Mouse (Mus musculus): ENCODE results near the gene Uox. TPM values are rescaled to one million over a fixed set of nuclear protein-coding genes. Genes with fewer than 3 reads are reported as not detected.

The Uox gene
- polyA plus RNA-seq, 1 experiment, result not detected

GRCm38 (mm10) chr3:146602531-146602930 lies 32.3 kb downstream of the Uox start:
- H3K4me2 ChIP-seq (ENCODE audit: low read depth), result no peak overlapping the region
- H3ac ChIP-seq (ENCODE audit: control insufficient read depth, insufficient read length), result no peak overlapping the region
- no peak for TF ChIP-seq CEBPB (IDR thresholded peaks at IDR 0.05; ENCODE audit: insufficient read depth, poor library complexity, severe bottlenecking)
- no peak for TF ChIP-seq TCF12 (IDR thresholded peaks at IDR 0.05; ENCODE audit: insufficient read depth, poor library complexity, severe bottlenecking)
- TF ChIP-seq MYOD1 (IDR thresholded peaks at IDR 0.05; ENCODE audit: control insufficient read depth in 1 of 3, insufficient read length in 2 of 3, low read depth in 2 of 3), result no peak
- TF ChIP-seq MAX (IDR thresholded peaks at IDR 0.05; ENCODE audit: low read depth), result no peak
- TF ChIP-seq REST (IDR thresholded peaks at IDR 0.05; ENCODE audit: insufficient read depth, insufficient read length), result no peak
- TF ChIP-seq USF1 (IDR thresholded peaks at IDR 0.05; ENCODE audit: low read depth), result no peak
- no peak for TF ChIP-seq POLR2A (IDR thresholded peaks at IDR 0.05; ENCODE audit: insufficient read length, low read depth)
- no peak for TF ChIP-seq TCF3 (IDR thresholded peaks at IDR 0.05; ENCODE audit: insufficient read length, low read depth)

GRCm38 (mm10) chr3:146604647-146605046 lies 34.4 kb downstream of the Uox start:
- Histone ChIP-seq H3K79me2 (ENCODE audit: control insufficient read depth, insufficient read depth) (no peaks in the 10 kb centered on the region), H3K36me3 (ENCODE audit: control insufficient read depth, insufficient read depth) (no peaks in the 10 kb centered on the region), H3K4me2 (ENCODE audit: low read depth) (no peak overlapping the region), H3K27me3 (ENCODE audit: control insufficient read depth, insufficient read depth, insufficient read length) (no peaks in the 10 kb centered on the region), H3ac (ENCODE audit: control insufficient read depth, insufficient read length) (no peak overlapping the region), H3K4me3 (no peak overlapping the region)
- TF ChIP-seq SRF (IDR thresholded peaks at IDR 0.05; ENCODE audit: control insufficient read depth, insufficient read length, low read depth) (no peak), CEBPB (IDR thresholded peaks at IDR 0.05; ENCODE audit: insufficient read depth, poor library complexity, severe bottlenecking) (no peak), POLR2AphosphoS2 (IDR thresholded peaks at IDR 0.05; ENCODE audit: insufficient read length, low read depth) (no peak), TCF12 (IDR thresholded peaks at IDR 0.05; ENCODE audit: insufficient read depth, poor library complexity, severe bottlenecking) (no peak), USF1 (IDR thresholded peaks at IDR 0.05; ENCODE audit: low read depth) (no peak), MAX (IDR thresholded peaks at IDR 0.05; ENCODE audit: low read depth) (no peak), E2F4 (IDR thresholded peaks at IDR 0.05; ENCODE audit: insufficient read depth) (no peak), MYOG (IDR thresholded peaks at IDR 0.05; ENCODE audit: control insufficient read depth in 1 of 3, insufficient read depth in 1 of 3, insufficient read length in 2 of 3, low read depth in 2 of 3) (no peak), TCF3 (IDR thresholded peaks at IDR 0.05; ENCODE audit: insufficient read length, low read depth) (no peak)

More at GRCm38 (mm10) chr3:146602531-146602930, 32.3 kb downstream of the Uox start:
- Histone ChIP-seq H3K79me2 (ENCODE audit: control insufficient read depth, insufficient read depth) (no peaks in the 10 kb centered on the region), H3K36me3 (ENCODE audit: control insufficient read depth, insufficient read depth) (no peaks in the 10 kb centered on the region), H3K27me3 (ENCODE audit: control insufficient read depth, insufficient read depth, insufficient read length) (no peaks in the 10 kb centered on the region), H3K4me3 (no peak overlapping the region)

GRCm38 (mm10) chr3:146607368-146607767 lies 37.1 kb downstream of the Uox start:
- H3K36me3 ChIP-seq (ENCODE audit: control insufficient read depth, insufficient read depth), result no peaks in the 10 kb centered on the region

GRCm38 (mm10) chr3:146610322-146610721 lies 40.1 kb downstream of the Uox start:
- H3ac ChIP-seq (ENCODE audit: control insufficient read depth, insufficient read length), result no peak overlapping the region

More at GRCm38 (mm10) chr3:146607368-146607767, 37.1 kb downstream of the Uox start:
- TF ChIP-seq TCF3 (IDR thresholded peaks at IDR 0.05; ENCODE audit: insufficient read length, low read depth) (no peak), E2F4 (IDR thresholded peaks at IDR 0.05; ENCODE audit: insufficient read depth) (no peak), MAX (IDR thresholded peaks at IDR 0.05; ENCODE audit: low read depth) (no peak), POLR2AphosphoS2 (IDR thresholded peaks at IDR 0.05; ENCODE audit: insufficient read length, low read depth) (no peak), SRF (IDR thresholded peaks at IDR 0.05; ENCODE audit: control insufficient read depth, insufficient read length, low read depth) (no peak), TCF12 (IDR thresholded peaks at IDR 0.05; ENCODE audit: insufficient read depth, poor library complexity, severe bottlenecking) (no peak), POLR2A (IDR thresholded peaks at IDR 0.05; ENCODE audit: insufficient read length, low read depth) (no peak), MYOD1 (IDR thresholded peaks at IDR 0.05; ENCODE audit: control insufficient read depth in 1 of 3, insufficient read length in 2 of 3, low read depth in 2 of 3) (no peak), CEBPB (IDR thresholded peaks at IDR 0.05; ENCODE audit: insufficient read depth, poor library complexity, severe bottlenecking) (no peak), USF1 (IDR thresholded peaks at IDR 0.05; ENCODE audit: low read depth) (no peak), REST (IDR thresholded peaks at IDR 0.05; ENCODE audit: insufficient read depth, insufficient read length) (no peak), MYOG (IDR thresholded peaks at IDR 0.05; ENCODE audit: control insufficient read depth in 1 of 3, insufficient read depth in 1 of 3, insufficient read length in 2 of 3, low read depth in 2 of 3) (no peak)
- Histone ChIP-seq H3K4me2 (ENCODE audit: low read depth) (no peak overlapping the region), H3ac (ENCODE audit: control insufficient read depth, insufficient read length) (no peak overlapping the region), H3K27me3 (ENCODE audit: control insufficient read depth, insufficient read depth, insufficient read length) (no peaks in the 10 kb centered on the region), H3K79me2 (ENCODE audit: control insufficient read depth, insufficient read depth) (no peaks in the 10 kb centered on the region), H3K4me3 (no peak overlapping the region)

More at GRCm38 (mm10) chr3:146610322-146610721, 40.1 kb downstream of the Uox start:
- Histone ChIP-seq H3K36me3 (ENCODE audit: control insufficient read depth, insufficient read depth) (no peaks in the 10 kb centered on the region), H3K27me3 (ENCODE audit: control insufficient read depth, insufficient read depth, insufficient read length) (no peaks in the 10 kb centered on the region), H3K4me3 (no peak overlapping the region), H3K4me2 (ENCODE audit: low read depth) (no peak overlapping the region), H3K79me2 (ENCODE audit: control insufficient read depth, insufficient read depth) (no peaks in the 10 kb centered on the region)
- no peak for TF ChIP-seq POLR2A (IDR thresholded peaks at IDR 0.05; ENCODE audit: insufficient read length, low read depth)
- TF ChIP-seq TCF3 (IDR thresholded peaks at IDR 0.05; ENCODE audit: insufficient read length, low read depth), result no peak
- TF ChIP-seq MAX (IDR thresholded peaks at IDR 0.05; ENCODE audit: low read depth), result no peak
- TF ChIP-seq USF1 (IDR thresholded peaks at IDR 0.05; ENCODE audit: low read depth), result no peak
- no peak for TF ChIP-seq SRF (IDR thresholded peaks at IDR 0.05; ENCODE audit: control insufficient read depth, insufficient read length, low read depth)
- TF ChIP-seq TCF12 (IDR thresholded peaks at IDR 0.05; ENCODE audit: insufficient read depth, poor library complexity, severe bottlenecking), result no peak
- TF ChIP-seq CEBPB (IDR thresholded peaks at IDR 0.05; ENCODE audit: insufficient read depth, poor library complexity, severe bottlenecking), result no peak
- no peak for TF ChIP-seq E2F4 (IDR thresholded peaks at IDR 0.05; ENCODE audit: insufficient read depth)
- no peak for TF ChIP-seq REST (IDR thresholded peaks at IDR 0.05; ENCODE audit: insufficient read depth, insufficient read length)
- TF ChIP-seq MYOG (IDR thresholded peaks at IDR 0.05; ENCODE audit: control insufficient read depth in 1 of 3, insufficient read depth in 1 of 3, insufficient read length in 2 of 3, low read depth in 2 of 3), result no peak
- TF ChIP-seq MYOD1 (IDR thresholded peaks at IDR 0.05; ENCODE audit: control insufficient read depth in 1 of 3, insufficient read length in 2 of 3, low read depth in 2 of 3), result no peak
- no peak for TF ChIP-seq POLR2AphosphoS2 (IDR thresholded peaks at IDR 0.05; ENCODE audit: insufficient read length, low read depth)
